Mouse (Mus musculus): ENCODE results near the gene Ivns1abp.

- TF ChIP-seq POLR2A (IDR thresholded peaks at IDR 0.05; ENCODE audit: low read depth, low read length) (no peak), ELF1 (IDR thresholded peaks at IDR 0.05; ENCODE audit: low read depth, low read length) (no peak), BHLHE40 (IDR thresholded peaks at IDR 0.05; ENCODE audit: low read depth, low read length) (no peak), CTCF (conservative IDR thresholded peaks at IDR 0.05 in 1 of 2, IDR thresholded peaks at IDR 0.05 in 1 of 2; ENCODE audit: low read depth in 2 of 2, low read length in 2 of 2) (no peak), ZC3H11A (IDR thresholded peaks at IDR 0.05; ENCODE audit: low read depth, low read length) (no peak)
Measured at GRCm38 (mm10) chr1:151332819-151333218, 11.5 kb upstream of the Ivns1abp start.
